Mouse (Mus musculus): Measurements from ENCODE around the gene Galnt3. TPM values are rescaled to one million over a fixed set of nuclear protein-coding genes. Genes with fewer than 3 reads are reported as not detected.

Gene Galnt3
- 23.6 TPM for polyA plus RNA-seq (2014; fragmentation: Illumina TruSeq; extraction: RNeasy Lipid Tissue Mini Kit (QIAGEN cat#74804); ENCODE audit: low read depth, low replicate concordance)

DNA sequence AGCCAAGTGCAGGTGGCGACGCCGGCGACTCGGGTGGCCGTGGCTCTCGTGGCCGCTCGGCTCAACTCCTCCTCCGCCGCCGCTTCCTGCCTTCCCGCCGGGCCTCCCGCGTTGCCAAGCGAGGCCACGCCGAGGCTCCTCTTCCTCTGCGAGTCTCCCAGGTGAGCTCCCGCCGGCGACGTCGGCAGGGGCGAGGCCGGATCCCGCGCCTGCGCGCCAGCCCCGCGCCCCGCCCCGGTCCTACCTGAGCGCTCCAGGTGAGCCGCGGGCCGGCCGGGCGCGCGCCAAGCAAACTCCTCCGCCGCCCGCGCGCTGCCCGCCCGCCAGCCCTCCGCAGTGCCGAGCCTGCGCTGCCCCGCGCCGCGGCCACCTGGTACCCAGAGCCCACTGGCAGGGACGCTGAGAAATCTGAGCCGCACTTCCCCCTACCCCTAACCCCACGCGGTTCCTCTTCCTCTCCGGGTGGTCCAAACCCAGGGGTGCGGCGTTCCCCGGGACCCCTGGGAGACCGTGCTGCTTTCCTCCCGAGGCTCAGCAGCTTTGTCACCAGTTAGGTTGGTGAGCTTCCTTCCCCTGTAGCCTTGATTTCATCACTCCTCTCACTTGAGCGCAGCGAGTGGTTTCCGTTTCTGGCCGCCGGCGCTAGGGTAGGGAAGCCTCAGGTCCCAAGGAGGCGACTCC is at the start of gene Galnt3:
Gene Galnt3, minus strand, starts transcription at position 404 of the 681 bp plus-strand sequence.

Other genes with a start within 250 kb of the Galnt3 start
- gene Ttc21b, start 131.6 kb upstream of the Galnt3 start, polyA plus RNA-seq (2014; fragmentation: Illumina TruSeq; extraction: RNeasy Lipid Tissue Mini Kit (QIAGEN cat#74804); ENCODE audit: low read depth, low replicate concordance): 8.0 TPM